Mouse (Mus musculus) embryonic fibroblast, embryonic 13.5 days (primary cell): ENCODE data around the gene Cacng2.

Source experiments
- CTCF ChIP-seq: IDR thresholded peaks from 2 replicates; pipeline ENCODE4 v1.5.1; 2011; ENCODE audit warnings: mild to moderate bottlenecking, control low read depth, low read length, moderate library complexity, borderline replicate concordance; ENCODE audit not compliant: insufficient read depth
- POLR2A ChIP-seq: IDR thresholded peaks from 2 replicates; pipeline ENCODE4 v1.6.1; 2011; ENCODE audit warnings: low read depth, mild to moderate bottlenecking, control low read depth, low read length, moderate library complexity

DNA sequence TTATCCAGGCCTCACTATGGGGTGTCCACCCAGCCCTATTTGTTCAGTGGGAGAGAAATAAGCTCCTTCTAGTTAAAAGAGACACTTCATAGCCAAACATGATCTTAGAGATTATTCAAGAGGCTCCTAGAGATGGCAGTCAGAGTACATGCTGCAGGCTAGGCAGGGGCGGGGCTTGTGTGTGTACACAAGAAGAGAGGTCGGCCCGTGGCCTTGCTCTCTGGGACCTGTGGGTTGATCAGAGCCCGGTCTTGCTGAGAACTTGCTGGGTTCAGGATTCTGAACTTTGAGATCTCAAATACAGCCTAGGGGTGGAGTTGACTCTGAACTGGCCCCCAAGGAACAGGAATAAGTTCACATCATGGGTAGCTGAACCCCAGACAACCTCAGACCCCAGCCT lies 95.6 kb downstream of the Cacng2 start:
- TF ChIP-seq CTCF (no peak), POLR2A (no peak)
